Mouse (Mus musculus) bone marrow, adult 2 months (tissue): ENCODE results near the gene Prkca. TPM values are rescaled to one million over a fixed set of nuclear protein-coding genes. Genes with fewer than 3 reads are reported as not detected.

ENCODE experiments used
- H3K27ac ChIP-seq: fragments of 200-500 bp; 2 replicates; pipeline ENCODE4 v1.5.1; 2012; ENCODE audit warnings: low read depth, mild to moderate bottlenecking, control low read depth, inconsistent platforms, low read length; ENCODE audit not compliant: control insufficient read depth, poor library complexity, insufficient read depth
- H3K4me1 ChIP-seq: fragments of 200-500 bp; 2 replicates; pipeline ENCODE4 v1.6.1; 2011; ENCODE audit warnings: low read length; ENCODE audit not compliant: control insufficient read depth, insufficient read depth
- H3K4me3 ChIP-seq: fragments of 200-500 bp; replicated peaks from 2 replicates; pipeline ENCODE3; 2011; ENCODE audit warnings: mild to moderate bottlenecking, low read depth, low read length, control low read depth; ENCODE audit not compliant: control insufficient read depth
- CTCF ChIP-seq: fragments of 200-500 bp; IDR thresholded peaks from 2 replicates; pipeline ENCODE4 v1.5.1; 2011; ENCODE audit warnings: low read length, control low read depth; ENCODE audit not compliant: control insufficient read depth, insufficient read depth
- POLR2A ChIP-seq: fragments of 200-500 bp; IDR thresholded peaks from 2 replicates; pipeline ENCODE4 v1.6.1; 2011; ENCODE audit warnings: low read depth, mild to moderate bottlenecking, control low read depth, low read length, borderline replicate concordance; ENCODE audit not compliant: control insufficient read depth
- WGBS: fragments of 180-500 bp; shearing (Covaris S2); methylation state at CpG from one replicate; pipeline ENCODE4 v1.1.7; 2018; 5-methylcytosine and 5-hydroxymethylcytosine counted together
- polyA plus RNA-seq: library from polyadenylated mRNA; stranded (reverse); fragments of >200 nt; gene quantifications from 2 replicates; pipeline ENCODE4 v1.2.4, GENCODE M21; 2011; ENCODE audit warnings: low replicate concordance; ENCODE audit not compliant: missing spikeins, insufficient read depth, insufficient read length

Prkca gene
- polyA plus RNA-seq, 1 experiment: 33.8 TPM

- 77% methylated on average over 3 of the region's 3 CpGs for WGBS
- Histone ChIP-seq H3K4me3 (no peak overlapping the region), H3K27ac (no peak overlapping the region), H3K4me1 (no peaks in the 10 kb centered on the region)
- TF ChIP-seq CTCF (no peak), POLR2A (no peak)
Measured at GRCm38 (mm10) chr11:108077514-108077913, 266.2 kb downstream of the Prkca start.

- no peak overlapping the region for H3K27ac ChIP-seq
- TF ChIP-seq POLR2A (no peak), CTCF (no peak)
- H3K4me3 ChIP-seq: no peak overlapping the region
- 82% methylated on average over 6 of the region's 6 CpGs for WGBS
- no peaks in the 10 kb centered on the region for H3K4me1 ChIP-seq
Measured at GRCm38 (mm10) chr11:108072606-108073243, 271.0 kb downstream of the Prkca start.

GRCm38 (mm10) chr11:108071230-108071629, 272.5 kb downstream of the Prkca start:
- Histone ChIP-seq H3K27ac (no peak overlapping the region), H3K4me3 (no peak overlapping the region), H3K4me1 (no peaks in the 10 kb centered on the region)
- TF ChIP-seq POLR2A (no peak), CTCF (no peak)
- WGBS: 70% methylated on average over 6 of the region's 6 CpGs

- Histone ChIP-seq H3K4me3 (no peak overlapping the region), H3K4me1 (no peaks in the 10 kb centered on the region), H3K27ac (no peak overlapping the region)
- TF ChIP-seq POLR2A (no peak), CTCF (no peak)
- 54% methylated on average over 6 of the region's 6 CpGs for WGBS
Measured at GRCm38 (mm10) chr11:108070038-108070437, 273.7 kb downstream of the Prkca start.

GRCm38 (mm10) chr11:108068430-108068829, 275.3 kb downstream of the Prkca start:
- Histone ChIP-seq H3K4me1 (no peaks in the 10 kb centered on the region), H3K4me3 (no peak overlapping the region), H3K27ac (no peak overlapping the region)
- TF ChIP-seq POLR2A (no peak), CTCF (no peak)
- WGBS: 19% methylated on average over 5 of the region's 5 CpGs

GRCm38 (mm10) chr11:108067161-108067560, 276.6 kb downstream of the Prkca start:
- Histone ChIP-seq H3K4me3 (no peak overlapping the region), H3K4me1 (no peaks in the 10 kb centered on the region), H3K27ac (no peak overlapping the region)
- 83% methylated on average over 7 of the region's 7 CpGs for WGBS
- TF ChIP-seq POLR2A (no peak), CTCF (no peak)

- Histone ChIP-seq H3K4me3 (no peak overlapping the region), H3K27ac (no peak overlapping the region), H3K4me1 (no peaks in the 10 kb centered on the region)
- no peak for TF ChIP-seq CTCF
- TF ChIP-seq POLR2A: no peak
- 77% methylated on average over 3 of the region's 3 CpGs for WGBS
Measured at GRCm38 (mm10) chr11:108064401-108064800, 279.3 kb downstream of the Prkca start.

GRCm38 (mm10) chr11:108063096-108063495, 280.6 kb downstream of the Prkca start:
- H3K27ac ChIP-seq: no peak overlapping the region
- H3K4me3 ChIP-seq: no peak overlapping the region
- TF ChIP-seq POLR2A: no peak
- TF ChIP-seq CTCF: no peak
- H3K4me1 ChIP-seq: no peaks in the 10 kb centered on the region
- 84% methylated on average over 8 of the region's 8 CpGs for WGBS

- no peak for TF ChIP-seq CTCF
- no peak for TF ChIP-seq POLR2A
- no peak overlapping the region for H3K27ac ChIP-seq
- H3K4me1 ChIP-seq: no peaks in the 10 kb centered on the region
- H3K4me3 ChIP-seq: no peak overlapping the region
- 79% methylated on average over 17 of the region's 17 CpGs for WGBS
Measured at GRCm38 (mm10) chr11:108061571-108062479, 281.9 kb downstream of the Prkca start.
